Mouse (Mus musculus) megakaryocyte, embryonic 14.5 days (primary cell): ENCODE results near the gene Muc3.

Experiments
- FLI1 ChIP-seq: IDR thresholded peaks from 2 replicates; pipeline ENCODE4 v1.6.1; 2012; ENCODE audit warnings: low read length, inconsistent platforms, mixed read lengths
- GATA1 ChIP-seq: IDR thresholded peaks from 3 replicates; pipeline ENCODE4 v1.6.1; 2012; ENCODE audit warnings: mixed read lengths, low read length, inconsistent platforms, borderline replicate concordance

- no peak for TF ChIP-seq GATA1
- TF ChIP-seq FLI1, result no peak
Measured at GRCm38 (mm10) chr5:137161853-137162252, 12.7 kb upstream of the Muc3 start.
